Mouse (Mus musculus): ENCODE data around the gene Rec8.

The Rec8 gene

GRCm38 (mm10) chr14:55592226-55592625 is 25.6 kb upstream of the Rec8 start:
- DNase-seq (ENCODE audit: low spot score) = no peak

DNA sequence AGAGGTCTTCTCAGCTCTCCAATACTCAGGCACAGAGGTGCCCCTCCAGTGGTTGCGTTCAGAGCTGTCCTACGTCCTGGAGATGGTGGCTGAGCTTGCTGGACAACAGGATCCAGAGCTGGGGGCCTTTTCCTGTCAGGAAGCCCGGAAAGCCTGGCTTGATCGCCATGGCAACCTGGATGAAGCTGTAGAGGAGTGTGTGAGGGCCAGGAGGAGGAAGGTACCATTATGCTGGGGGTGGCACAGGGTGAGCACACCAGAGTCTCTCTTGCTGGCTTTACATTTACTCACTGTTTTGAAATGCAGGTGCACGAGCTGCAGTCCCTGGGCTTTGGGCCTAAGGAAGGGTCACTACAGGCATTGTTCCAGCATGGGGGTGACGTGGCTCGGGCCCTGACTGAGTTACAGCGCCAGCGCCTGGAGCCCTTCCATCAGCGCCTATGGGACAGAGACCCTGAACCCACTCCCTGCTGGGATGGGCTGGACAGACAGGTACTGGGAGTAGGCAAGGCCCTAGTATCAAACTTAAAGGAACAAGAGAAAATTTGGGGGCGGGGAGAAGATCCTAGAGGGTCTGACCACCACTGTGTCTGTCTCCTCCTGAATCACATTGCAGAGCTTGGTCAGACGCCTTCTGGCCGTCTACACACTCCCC is 21.7 kb upstream of the Rec8 start:
- no peak for DNase-seq (ENCODE audit: low spot score)

GRCm38 (mm10) chr14:55598521-55599390 is 19.1 kb upstream of the Rec8 start:
- no peak for DNase-seq (ENCODE audit: low spot score)

DNA sequence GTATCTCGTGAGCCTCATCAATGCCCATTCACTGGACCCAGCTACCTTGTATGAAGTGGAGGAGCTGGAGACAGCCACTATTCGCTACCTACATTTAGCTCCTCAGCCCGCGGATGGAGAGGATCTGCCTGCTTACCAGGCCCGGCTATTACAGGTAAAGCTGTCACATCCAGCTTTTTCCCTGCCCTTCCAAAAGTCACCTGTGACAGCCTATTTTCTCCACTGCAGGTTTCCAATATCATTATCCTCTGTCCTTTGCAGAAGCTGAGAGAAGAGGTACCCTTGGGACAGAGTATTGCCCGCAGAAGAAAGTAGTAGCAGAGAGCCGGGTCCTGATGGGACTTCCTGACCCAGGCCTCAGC is 14.6 kb upstream of the Rec8 start, which contains the start of gene Irf9:
Gene Irf9 (plus strand): TSS at position 301 of the 362 bp plus-strand sequence.
- no peak for DNase-seq (ENCODE audit: low spot score)

DNA sequence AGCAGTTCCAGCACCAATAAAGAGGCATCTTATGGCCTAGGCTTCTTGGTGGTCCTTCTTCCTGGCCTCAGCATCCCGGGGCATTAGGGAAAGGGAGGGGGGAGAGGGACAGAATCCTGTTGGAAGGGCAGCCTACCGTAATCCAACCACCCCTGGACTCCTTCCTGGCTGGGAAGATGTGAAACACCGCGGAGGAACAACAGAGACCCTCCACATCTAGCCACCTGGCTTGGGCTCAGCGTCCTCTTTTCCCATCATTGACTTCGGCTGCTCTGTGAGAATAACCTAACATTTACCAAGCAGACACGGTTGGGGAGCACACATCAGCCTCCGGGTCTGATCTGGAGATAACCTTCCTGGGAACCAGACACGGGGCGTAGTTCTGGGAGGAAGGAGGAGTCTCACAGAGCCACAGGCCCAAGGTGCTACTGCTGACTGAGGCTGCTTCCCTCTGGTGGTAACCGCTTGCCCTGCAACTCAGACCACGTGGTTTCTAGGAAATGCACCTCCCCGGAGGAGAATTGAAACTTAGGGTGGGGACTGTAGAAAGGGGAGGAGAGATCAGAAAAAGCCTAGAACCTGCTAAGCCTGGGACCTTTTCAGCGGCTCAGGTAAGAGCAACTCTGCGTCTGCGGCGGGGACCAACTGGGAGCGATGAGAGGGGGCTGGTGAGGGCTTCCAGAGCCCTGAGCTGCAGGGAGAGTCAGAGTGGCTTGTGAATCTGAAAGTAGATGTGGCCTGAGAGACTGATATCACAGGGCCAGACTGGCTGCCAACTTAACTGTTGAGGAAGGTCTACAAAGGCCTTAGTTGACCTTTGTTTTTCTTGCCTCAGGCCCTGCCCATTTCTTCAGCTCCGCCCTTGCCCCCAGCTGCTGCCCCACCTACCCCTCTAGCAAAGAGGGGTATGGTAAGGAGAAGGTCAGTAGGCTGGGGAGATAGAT is 13.9 kb upstream of the Rec8 start:
- DNase-seq (ENCODE audit: low spot score) = peak; percentile 85

DNA sequence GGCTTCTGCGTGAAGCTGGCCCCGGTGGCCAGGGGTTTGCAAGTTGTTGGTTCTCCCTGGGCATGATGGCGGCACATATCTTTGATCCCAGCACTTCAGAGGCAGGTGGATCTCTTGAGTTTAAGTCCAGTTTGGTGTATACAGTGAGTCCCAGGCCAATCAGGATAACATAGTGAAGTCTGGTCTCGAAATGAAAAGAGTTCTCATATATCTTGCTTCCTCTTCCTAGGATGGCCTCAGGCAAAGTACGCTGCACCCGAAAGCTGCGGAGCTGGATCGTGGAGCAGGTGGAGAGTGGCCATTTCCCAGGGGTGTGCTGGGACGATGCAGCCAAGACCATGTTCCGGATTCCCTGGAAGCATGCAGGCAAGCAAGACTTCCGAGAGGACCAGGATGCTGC is 13.0 kb upstream of the Rec8 start:
- no peak for DNase-seq (ENCODE audit: low spot score)

GRCm38 (mm10) chr14:55605743-55606459 is 11.9 kb upstream of the Rec8 start:
- no peak for DNase-seq (ENCODE audit: low spot score)

DNA sequence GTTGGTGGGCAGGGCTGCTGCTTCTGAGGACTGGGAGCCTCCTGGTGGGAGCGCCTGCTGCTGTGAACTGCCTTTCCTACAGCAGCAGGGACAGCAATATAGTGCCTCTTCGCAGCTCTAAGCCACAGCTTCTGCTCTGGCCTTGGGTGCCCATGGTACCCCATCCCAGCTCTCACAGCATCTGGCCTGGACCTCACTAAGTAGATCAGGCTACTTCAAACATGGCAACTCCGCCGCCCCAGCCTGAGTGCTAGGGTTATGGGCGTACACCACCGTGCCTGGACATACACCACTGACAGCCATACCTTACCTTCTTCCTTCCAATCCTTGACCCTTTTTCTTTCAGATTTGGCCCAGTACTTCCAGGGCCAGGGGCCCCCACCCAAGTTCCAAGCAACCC is 9.5 kb upstream of the Rec8 start:
- no peak for DNase-seq (ENCODE audit: low spot score)

GRCm38 (mm10) chr14:55613346-55613745 is 4.5 kb upstream of the Rec8 start:
- DNase-seq (ENCODE audit: low spot score) = no peak

DNA sequence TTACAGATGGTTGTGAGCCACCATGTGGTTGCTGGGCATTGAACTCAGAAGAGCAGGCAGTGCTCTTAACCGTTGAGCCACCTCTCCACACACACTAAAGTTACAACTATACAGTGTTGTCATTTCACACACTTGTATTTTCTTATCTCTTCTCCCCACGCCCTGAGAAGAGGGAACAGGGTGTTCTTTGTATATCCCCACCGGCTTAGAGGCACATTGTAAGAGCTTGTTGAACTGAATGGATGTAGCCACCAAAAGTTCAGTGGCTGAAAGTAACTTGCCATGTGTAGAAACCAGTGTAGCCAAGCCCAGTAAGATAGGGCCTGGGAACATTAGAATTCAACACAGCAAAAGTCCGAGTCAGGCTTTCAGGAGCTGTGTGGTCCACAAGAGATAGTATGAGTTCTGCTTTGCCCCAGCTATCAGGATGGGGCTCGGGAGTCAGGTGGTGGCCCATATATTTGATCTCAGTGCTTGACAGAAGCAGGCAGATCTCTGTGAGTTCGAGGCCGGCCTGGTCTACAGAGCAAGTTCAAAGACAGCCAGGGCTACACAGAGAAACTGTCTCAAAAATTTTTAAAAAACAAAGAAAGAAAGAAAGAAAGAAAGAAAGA is 3.2 kb upstream of the Rec8 start:
- no peak for DNase-seq (ENCODE audit: low spot score)

DNA sequence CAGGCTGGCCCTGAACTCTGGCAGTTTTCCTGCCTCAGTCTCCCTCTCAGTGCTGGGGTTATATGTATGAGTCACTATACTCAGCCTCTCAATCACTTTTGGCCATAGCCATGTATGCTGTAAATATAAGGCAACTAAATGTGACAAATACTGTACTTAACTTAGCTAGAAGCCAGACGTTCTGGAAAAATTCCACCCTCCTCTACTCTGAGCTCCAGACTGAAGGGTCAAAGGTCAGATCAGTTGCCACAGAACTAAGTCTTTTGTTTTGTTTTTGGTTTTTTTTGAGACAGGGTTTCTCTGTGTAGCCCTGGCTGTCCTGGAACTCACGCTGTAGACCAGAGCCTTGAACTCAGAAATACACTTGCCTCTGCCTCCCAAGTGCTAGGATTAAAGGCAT is 2.0 kb upstream of the Rec8 start:
- DNase-seq (ENCODE audit: low spot score) = no peak

GRCm38 (mm10) chr14:55616844-55617243 is 993 bp upstream of the Rec8 start:
- no peak for DNase-seq (ENCODE audit: low spot score)

DNA sequence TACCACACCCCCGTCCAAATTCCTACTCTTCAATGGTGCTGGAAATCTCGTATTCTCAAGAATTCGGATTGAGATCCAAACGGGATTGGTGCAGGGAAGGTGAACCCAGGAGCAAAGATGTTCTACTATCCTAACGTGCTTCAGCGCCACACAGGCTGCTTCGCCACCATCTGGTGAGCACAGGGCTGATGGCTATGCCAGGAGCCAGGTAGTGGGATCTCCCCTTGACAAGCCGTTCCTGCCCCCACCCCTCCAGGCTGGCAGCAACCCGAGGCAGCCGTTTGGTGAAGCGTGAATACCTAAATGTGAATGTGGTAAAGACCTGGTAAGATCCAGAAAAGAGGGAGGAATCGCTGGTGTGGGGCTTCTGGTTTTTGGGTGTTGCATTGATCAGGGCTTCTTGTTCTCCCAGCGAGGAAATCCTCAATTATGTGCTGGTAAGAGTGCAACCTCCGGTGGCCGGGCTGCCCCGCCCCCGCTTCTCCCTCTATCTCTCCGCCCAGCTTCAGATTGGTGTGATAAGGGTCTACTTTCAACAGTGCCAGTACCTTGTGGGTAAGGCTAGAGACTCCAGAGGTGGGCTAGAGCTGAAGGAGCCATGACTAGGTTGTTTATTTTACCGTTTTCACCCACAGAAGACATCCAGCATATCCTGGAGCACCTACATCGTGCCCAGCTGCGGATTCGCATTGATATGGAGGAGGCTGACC is 804 bp downstream of the Rec8 start:
- no peak for DNase-seq (ENCODE audit: low spot score)

DNA sequence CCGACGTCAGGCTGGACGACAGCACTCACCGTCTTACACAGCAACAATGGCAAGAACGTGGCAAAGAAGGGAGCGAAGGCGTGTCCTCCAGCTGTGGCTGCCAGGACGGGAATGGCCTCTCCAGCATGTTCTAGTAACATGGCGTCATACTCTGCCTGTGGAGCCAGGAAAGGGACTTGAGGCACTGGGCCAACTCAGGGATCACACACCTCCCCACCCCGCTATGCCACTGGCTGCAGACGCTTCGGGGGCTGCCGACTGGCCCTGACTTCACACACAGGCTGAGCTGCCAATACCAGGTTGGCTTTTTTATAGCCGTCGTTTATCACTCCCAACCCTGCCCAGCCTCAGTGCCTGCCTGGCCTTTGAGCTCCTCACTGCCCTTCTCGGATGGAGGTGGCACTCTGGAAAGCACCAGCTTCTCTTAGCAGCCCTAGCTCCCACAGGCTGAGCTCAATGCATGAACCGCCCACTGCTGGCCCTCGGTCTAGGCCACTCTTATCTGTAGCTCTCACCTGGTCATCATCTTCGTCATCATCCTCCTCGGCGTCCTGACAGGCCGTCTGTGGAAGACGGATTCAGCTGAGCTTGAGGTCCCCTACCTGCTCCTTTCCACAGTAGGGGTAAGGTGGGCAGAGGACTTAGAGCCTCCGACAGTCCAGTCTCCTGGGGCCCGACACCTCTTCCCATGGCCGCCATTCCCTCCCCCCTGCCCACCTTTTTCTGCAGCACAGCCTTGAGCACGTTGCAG is 10.4 kb downstream of the Rec8 start:
- DNase-seq (ENCODE audit: low spot score) = no peak

DNA sequence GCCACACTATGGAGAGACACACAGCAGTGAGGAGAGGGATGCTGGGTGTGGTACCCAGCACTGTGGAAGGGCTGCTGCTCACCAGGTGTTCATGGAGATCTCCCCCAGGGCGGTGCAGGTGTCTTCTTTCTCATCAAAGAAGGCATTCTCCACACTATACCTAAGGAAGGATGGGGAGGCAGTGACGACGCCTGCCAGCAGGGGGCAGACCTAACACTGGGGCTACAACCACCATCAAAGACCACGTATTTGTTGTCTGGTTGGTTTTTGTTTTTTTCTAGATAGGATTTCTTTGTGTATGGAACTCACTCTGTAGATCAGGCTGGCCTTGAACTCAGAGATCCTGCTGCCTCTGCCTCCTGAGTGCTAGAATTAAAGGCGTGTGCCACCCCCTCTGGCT is 11.5 kb downstream of the Rec8 start:
- DNase-seq (ENCODE audit: low spot score) = no peak

DNA sequence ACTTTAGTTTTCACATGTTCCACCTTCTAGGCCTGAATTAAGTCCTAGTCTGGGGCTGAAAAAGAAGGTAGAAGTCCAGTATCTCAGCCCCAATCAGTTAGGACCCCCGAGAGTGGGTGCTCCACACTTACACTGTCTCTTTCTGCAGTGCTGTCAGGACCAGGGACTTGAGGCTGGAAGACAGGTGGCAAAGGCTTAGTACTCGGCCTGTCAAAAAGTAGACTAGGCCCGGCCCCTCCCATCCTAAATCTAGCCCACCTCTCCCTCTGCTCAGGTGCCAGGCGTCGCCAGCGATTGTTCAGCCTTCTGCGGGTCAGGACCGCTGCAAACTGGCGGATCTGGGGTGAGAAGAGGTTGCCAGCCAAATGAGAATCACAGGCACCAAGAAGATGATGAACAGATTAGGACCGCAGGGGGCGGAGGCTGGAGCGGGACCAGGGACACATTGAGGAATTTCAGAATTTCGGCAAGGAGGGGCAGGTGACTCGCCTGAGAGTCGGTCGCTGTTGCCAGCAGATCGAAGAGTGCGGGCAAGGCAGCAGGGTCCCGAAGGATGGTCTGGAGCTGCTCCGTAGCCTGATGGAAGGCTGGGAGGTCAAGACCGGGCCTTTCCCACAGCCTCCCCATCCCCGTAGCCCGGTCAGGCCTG is 17.2 kb downstream of the Rec8 start:
- no peak for DNase-seq (ENCODE audit: low spot score)

- DNase-seq (ENCODE audit: low spot score) = peak; percentile 82
Observed at GRCm38 (mm10) chr14:55635523-55636007, 17.7 kb downstream of the Rec8 start, which contains the start of gene Ipo4. Ipo4 (minus strand) TSS chr14:55635957.

GRCm38 (mm10) chr14:55637795-55638194 is 20.0 kb downstream of the Rec8 start, which contains the start of gene Gm49378:
Gm49378 (minus strand) TSS chr14:55637895.
- no peak for DNase-seq (ENCODE audit: low spot score)

- no peak for DNase-seq (ENCODE audit: low spot score)
Observed at GRCm38 (mm10) chr14:55640816-55641215, 23.0 kb downstream of the Rec8 start.
